Mouse (Mus musculus) R1 (cell line): Measurements from ENCODE around the gene Dpp6.

Source experiments
- DNase-seq: peaks from one replicate; pipeline ENCODE4 v3.0.0-alpha.2; 2018; ENCODE audit warnings: low read depth, low spot score

Gene Dpp6

GRCm38 (mm10) chr5:27732288-27732868, 915.4 kb downstream of the Dpp6 start:
- DNase-seq = no peak

DNA sequence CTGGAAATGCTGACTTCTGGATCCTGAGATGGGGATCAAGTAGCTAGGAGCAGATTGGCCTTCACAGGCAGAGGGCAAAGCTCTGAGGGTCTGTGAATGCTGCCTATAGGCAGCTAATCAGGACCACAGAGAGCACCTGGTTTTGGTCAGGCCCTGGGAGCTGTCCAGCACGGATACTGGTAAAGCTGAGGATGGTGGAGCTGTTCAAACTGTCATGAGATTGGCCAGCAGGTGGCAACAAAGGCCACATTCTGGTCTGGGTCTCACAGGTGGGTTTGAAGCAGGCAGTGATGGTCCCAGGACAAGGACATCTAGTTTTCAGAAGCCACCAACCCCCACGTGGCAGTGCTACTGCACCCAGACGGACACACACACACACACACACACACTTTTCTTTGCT, 920.2 kb downstream of the Dpp6 start:
- DNase-seq = peak; percentile 93

GRCm38 (mm10) chr5:27739216-27739615, 922.2 kb downstream of the Dpp6 start:
- no peak for DNase-seq

GRCm38 (mm10) chr5:27744944-27745343, 927.9 kb downstream of the Dpp6 start:
- no peak for DNase-seq

GRCm38 (mm10) chr5:27765780-27766179, 948.8 kb downstream of the Dpp6 start:
- no peak for DNase-seq

GRCm38 (mm10) chr5:27767948-27768347, 950.9 kb downstream of the Dpp6 start:
- DNase-seq = no peak
